Mouse (Mus musculus): ENCODE results near the gene Oas2. TPM values are rescaled to one million over a fixed set of nuclear protein-coding genes. Genes with fewer than 3 reads are reported as not detected.

Oas2 gene
- polyA plus RNA-seq, 1 experiment from 2014 or later: 0.43 TPM

GRCm38 (mm10) chr5:120718600-120719378 is 30.9 kb downstream of the Oas2 start:
- no peaks in the 10 kb centered on the region for H3K9me3 ChIP-seq (ENCODE audit: control insufficient read depth, low read length)
- 52% methylated on average over 15 of the region's 15 CpGs for WGBS
- no peaks in the 10 kb centered on the region; the same call in 1 of the 2 replicates for H3K27me3 ChIP-seq (ENCODE audit: control insufficient read depth, insufficient read depth, low read length)
- DNase-seq (no peak), ATAC-seq (ENCODE audit: low FRiP score, low TSS enrichment) (no peak)
- no peak overlapping the region for H3K4me2 ChIP-seq (ENCODE audit: low read length)
- H3K27ac ChIP-seq (replicated peaks; ENCODE audit: low read depth, low read length): no peak overlapping the region
- no peaks in the 10 kb centered on the region for H3K4me1 ChIP-seq (ENCODE audit: control insufficient read depth, insufficient read depth, low read length)
- no peaks in the 10 kb centered on the region for H3K36me3 ChIP-seq (ENCODE audit: control insufficient read depth, insufficient read depth, low read length)
- H3K4me3 ChIP-seq (replicated peaks; ENCODE audit: low read depth, low read length): no peak overlapping the region
- no peak overlapping the region for H3K9ac ChIP-seq (replicated peaks; ENCODE audit: low read length)

DNA sequence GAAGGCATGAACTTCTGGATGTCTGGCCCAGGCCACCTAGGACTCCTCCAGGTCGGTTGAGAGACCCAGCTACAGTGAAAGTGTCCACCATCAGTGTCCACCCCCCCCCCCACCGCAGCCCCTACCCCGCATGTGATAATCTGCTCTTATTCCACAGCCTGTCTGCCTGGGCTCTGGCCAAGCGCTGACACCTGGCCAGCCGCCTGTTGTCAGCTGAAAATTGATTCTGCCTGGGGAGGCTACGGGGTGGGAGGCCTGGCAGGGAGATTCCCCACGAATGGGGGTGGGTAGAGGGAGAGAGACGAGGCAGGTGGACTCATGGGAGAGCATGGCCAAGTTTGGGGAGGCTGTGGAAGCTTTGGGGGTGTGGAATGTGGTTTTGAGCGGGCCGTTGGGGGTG is 32.5 kb downstream of the Oas2 start:
- no peak overlapping the region for H3K4me2 ChIP-seq (ENCODE audit: low read length)
- no peaks in the 10 kb centered on the region for H3K4me1 ChIP-seq (ENCODE audit: control insufficient read depth, insufficient read depth, low read length)
- DNase-seq: no peak
- H3K27me3 ChIP-seq (ENCODE audit: control insufficient read depth, insufficient read depth, low read length): peaks cover 4% of the 10 kb centered on the region; the same call in 1 of the 2 replicates
- no peaks in the 10 kb centered on the region for H3K36me3 ChIP-seq (ENCODE audit: control insufficient read depth, insufficient read depth, low read length)
- WGBS: 77% methylated on average over 10 of the region's 10 CpGs
- no peak overlapping the region for H3K4me3 ChIP-seq (replicated peaks; ENCODE audit: low read depth, low read length)
- no peak overlapping the region for H3K9ac ChIP-seq (replicated peaks; ENCODE audit: low read length)
- H3K27ac ChIP-seq (replicated peaks; ENCODE audit: low read depth, low read length): no peak overlapping the region
- no peaks in the 10 kb centered on the region for H3K9me3 ChIP-seq (ENCODE audit: control insufficient read depth, low read length)
- no peak for ATAC-seq (ENCODE audit: low FRiP score, low TSS enrichment)

GRCm38 (mm10) chr5:120714314-120714713 is 35.3 kb downstream of the Oas2 start:
- no peaks in the 10 kb centered on the region for H3K9me3 ChIP-seq (ENCODE audit: control insufficient read depth, low read length)
- 0 out of 2 replicates have a peak overlapping the region, but pooled peaks have one; percentile 1 for H3K4me2 ChIP-seq (ENCODE audit: low read length)
- peaks cover 4% of the 10 kb centered on the region; the same call in 1 of the 2 replicates for H3K27me3 ChIP-seq (ENCODE audit: control insufficient read depth, insufficient read depth, low read length)
- H3K36me3 ChIP-seq (ENCODE audit: control insufficient read depth, insufficient read depth, low read length): no peaks in the 10 kb centered on the region
- 3% methylated on average over 16 of the region's 16 CpGs for WGBS
- peak; percentile 91 for DNase-seq
- H3K27ac ChIP-seq (replicated peaks; ENCODE audit: low read depth, low read length): no peak overlapping the region
- peaks cover 7% of the 10 kb centered on the region; the same call in 1 of the 2 replicates for H3K4me1 ChIP-seq (ENCODE audit: control insufficient read depth, insufficient read depth, low read length)
- no peak for ATAC-seq (ENCODE audit: low FRiP score, low TSS enrichment)
- H3K4me3 ChIP-seq (replicated peaks; ENCODE audit: low read depth, low read length): no peak overlapping the region
- H3K9ac ChIP-seq (replicated peaks; ENCODE audit: low read length): peak overlapping the region; percentile 12; the same call in 1 of the 2 replicates

DNA sequence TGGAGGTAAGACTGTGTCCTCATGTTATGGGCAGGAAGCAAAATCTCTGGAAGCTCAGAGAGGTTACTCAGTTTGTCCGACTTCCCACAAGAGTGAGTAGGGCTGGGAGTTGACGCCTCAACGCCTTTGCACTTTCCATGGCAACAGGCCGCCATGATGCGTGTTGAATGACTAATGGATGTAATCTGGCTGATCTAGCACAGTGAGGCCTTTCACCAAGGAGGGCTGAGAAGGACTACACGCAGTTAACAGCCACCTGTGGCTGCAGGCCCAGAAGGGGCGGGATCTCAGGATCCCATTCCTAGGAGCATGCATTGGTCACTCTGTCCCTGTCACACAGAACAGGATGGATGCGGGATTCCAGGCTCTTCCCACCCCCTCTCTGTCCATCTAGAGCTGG is 36.9 kb downstream of the Oas2 start:
- 60% methylated on average over 8 of the region's 8 CpGs for WGBS
- Histone ChIP-seq H3K27ac (replicated peaks; ENCODE audit: low read depth, low read length) (no peak overlapping the region), H3K27me3 (ENCODE audit: control insufficient read depth, insufficient read depth, low read length) (peaks cover 4% of the 10 kb centered on the region; the same call in 1 of the 2 replicates), H3K4me1 (ENCODE audit: control insufficient read depth, insufficient read depth, low read length) (peaks cover 19% of the 10 kb centered on the region; the same call in 1 of the 2 replicates), H3K9me3 (ENCODE audit: control insufficient read depth, low read length) (no peaks in the 10 kb centered on the region), H3K9ac (replicated peaks; ENCODE audit: low read length) (no peak overlapping the region), H3K36me3 (ENCODE audit: control insufficient read depth, insufficient read depth, low read length) (no peaks in the 10 kb centered on the region), H3K4me3 (replicated peaks; ENCODE audit: low read depth, low read length) (no peak overlapping the region), H3K4me2 (ENCODE audit: low read length) (no peak overlapping the region)
- DNase-seq: peak; percentile 46
- ATAC-seq (ENCODE audit: low FRiP score, low TSS enrichment): no peak; the same call in 1 of the 2 replicates

DNA sequence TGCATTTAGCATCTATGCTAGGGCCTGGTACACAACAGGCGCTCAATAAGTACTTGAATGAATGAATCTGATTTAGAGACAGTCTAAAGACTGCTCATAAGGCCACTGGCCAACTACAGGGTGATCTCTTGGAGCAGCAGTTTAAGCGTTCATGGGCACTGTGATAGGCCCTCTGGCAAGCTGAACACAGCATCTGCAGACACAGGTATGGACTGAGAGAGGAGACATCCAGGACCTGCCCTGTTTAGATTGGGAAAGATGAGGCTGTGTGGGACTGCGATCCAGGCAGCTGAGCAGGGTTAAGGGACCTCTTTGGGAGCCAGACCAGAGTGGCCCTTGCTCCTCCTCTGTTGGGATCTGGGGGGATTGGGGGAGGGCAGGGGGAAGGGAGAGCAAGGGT is 37.8 kb downstream of the Oas2 start, which contains the start of gene Dtx1:
Dtx1 (minus strand) TSS at position 101 of the 400 bp plus-strand sequence.
- no peaks in the 10 kb centered on the region for H3K9me3 ChIP-seq (ENCODE audit: control insufficient read depth, low read length)
- no peak for DNase-seq
- H3K4me1 ChIP-seq (ENCODE audit: control insufficient read depth, insufficient read depth, low read length): peaks cover 22% of the 10 kb centered on the region
- H3K9ac ChIP-seq (replicated peaks; ENCODE audit: low read length): peak within 1 kb of the TSS; percentile 94
- peak within 1 kb of the TSS; percentile 82 for H3K4me2 ChIP-seq (ENCODE audit: low read length)
- H3K36me3 ChIP-seq (ENCODE audit: control insufficient read depth, insufficient read depth, low read length): no peaks in the 10 kb centered on the region
- 25% methylated on average over 3 of the region's 3 CpGs for WGBS
- peak within 1 kb of the TSS; percentile 67 for H3K4me3 ChIP-seq (replicated peaks; ENCODE audit: low read depth, low read length)
- peak within 1 kb of the TSS; percentile 90 for H3K27ac ChIP-seq (replicated peaks; ENCODE audit: low read depth, low read length)
- ATAC-seq (ENCODE audit: low FRiP score, low TSS enrichment): no peak
- peaks cover 4% of the 10 kb centered on the region; the same call in 1 of the 2 replicates for H3K27me3 ChIP-seq (ENCODE audit: control insufficient read depth, insufficient read depth, low read length)

- H3K4me1 ChIP-seq (ENCODE audit: control insufficient read depth, insufficient read depth, low read length): peaks cover 26% of the 10 kb centered on the region
- H3K4me3 ChIP-seq (replicated peaks; ENCODE audit: low read depth, low read length): peak overlapping the region; percentile 67
- ATAC-seq (ENCODE audit: low FRiP score, low TSS enrichment): no peak
- H3K4me2 ChIP-seq (ENCODE audit: low read length): peak overlapping the region; percentile 82
- no peaks in the 10 kb centered on the region for H3K36me3 ChIP-seq (ENCODE audit: control insufficient read depth, insufficient read depth, low read length)
- peak; percentile 80 for DNase-seq
- H3K27me3 ChIP-seq (ENCODE audit: control insufficient read depth, insufficient read depth, low read length): peaks cover 4% of the 10 kb centered on the region; the same call in 1 of the 2 replicates
- 2% methylated on average over 43 of the region's 43 CpGs for WGBS
- peak overlapping the region; percentile 94 for H3K9ac ChIP-seq (replicated peaks; ENCODE audit: low read length)
- H3K27ac ChIP-seq (replicated peaks; ENCODE audit: low read depth, low read length): peak overlapping the region; percentile 90
- no peaks in the 10 kb centered on the region for H3K9me3 ChIP-seq (ENCODE audit: control insufficient read depth, low read length)
Measured at GRCm38 (mm10) chr5:120711416-120711815, 38.2 kb downstream of the Oas2 start.

DNA sequence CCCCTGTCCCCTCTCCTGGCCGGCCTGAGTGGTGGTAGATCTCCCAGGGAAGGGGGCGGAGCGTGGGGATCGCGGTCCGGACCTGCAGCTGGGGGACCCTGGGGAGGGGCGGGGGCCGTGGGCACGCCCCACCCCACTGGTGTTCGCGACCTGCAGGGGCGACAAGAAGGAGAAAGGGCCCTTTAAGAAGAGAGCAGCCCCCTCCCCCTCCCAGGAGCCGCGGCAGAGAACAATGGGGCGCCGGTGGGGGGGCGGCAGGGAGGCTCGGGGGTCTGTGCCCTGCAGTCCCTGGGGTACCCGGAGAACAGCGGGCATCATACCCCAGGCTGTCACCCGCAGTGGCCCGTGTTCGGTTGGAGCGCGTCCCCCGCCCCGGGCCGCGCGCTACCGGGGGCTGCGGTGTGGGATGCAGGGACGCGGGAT is 38.8 kb downstream of the Oas2 start:
- Histone ChIP-seq H3K4me3 (replicated peaks; ENCODE audit: low read depth, low read length) (peak overlapping the region; percentile 67), H3K9me3 (ENCODE audit: control insufficient read depth, low read length) (no peaks in the 10 kb centered on the region), H3K27ac (replicated peaks; ENCODE audit: low read depth, low read length) (peak overlapping the region; percentile 90), H3K9ac (replicated peaks; ENCODE audit: low read length) (peak overlapping the region; percentile 94), H3K4me2 (ENCODE audit: low read length) (peak overlapping the region; percentile 82), H3K4me1 (ENCODE audit: control insufficient read depth, insufficient read depth, low read length) (peaks cover 26% of the 10 kb centered on the region), H3K27me3 (ENCODE audit: control insufficient read depth, insufficient read depth, low read length) (peaks cover 4% of the 10 kb centered on the region; the same call in 1 of the 2 replicates), H3K36me3 (ENCODE audit: control insufficient read depth, insufficient read depth, low read length) (no peaks in the 10 kb centered on the region)
- DNase-seq (peak; percentile 73), ATAC-seq (ENCODE audit: low FRiP score, low TSS enrichment) (peak; percentile 32; the same call in 1 of the 2 replicates)
- under 1% methylated on average over 33 of the region's 34 CpGs for WGBS

DNA sequence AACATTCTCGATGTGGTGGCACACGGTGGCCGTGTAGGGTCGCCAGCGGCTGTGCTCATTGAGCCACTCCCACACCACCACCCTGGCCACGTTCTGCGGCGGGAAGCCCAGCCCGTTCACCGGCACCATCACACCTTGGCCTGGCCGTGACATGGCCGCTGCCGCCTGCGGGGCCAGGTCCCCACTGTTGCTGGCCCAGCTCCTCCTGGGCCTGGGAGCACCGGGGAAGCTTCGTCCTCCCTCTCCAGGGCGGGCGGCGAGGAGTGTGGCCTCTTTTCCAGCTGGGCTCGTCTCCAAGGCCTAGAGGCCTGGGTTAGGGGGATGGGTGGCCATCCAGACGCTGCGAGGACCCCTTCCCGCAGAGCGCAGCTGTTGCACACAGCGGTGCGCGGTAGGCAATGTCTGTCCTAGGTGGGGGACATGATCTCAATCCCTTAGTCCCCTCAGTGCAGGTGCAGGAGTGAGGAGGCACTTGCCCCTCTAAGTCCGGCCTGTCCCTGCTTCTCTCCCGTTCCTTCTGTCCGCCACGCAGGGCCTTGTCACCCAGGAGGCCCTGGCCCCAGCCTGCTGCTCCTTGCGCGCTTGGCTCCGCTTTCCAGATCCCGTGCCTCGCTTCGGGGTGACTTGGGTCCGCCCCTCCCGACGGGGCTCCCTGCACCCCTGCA is 39.4 kb downstream of the Oas2 start:
- H3K4me1 ChIP-seq (ENCODE audit: control insufficient read depth, insufficient read depth, low read length): peaks cover 26% of the 10 kb centered on the region
- H3K27ac ChIP-seq (replicated peaks; ENCODE audit: low read depth, low read length): peak overlapping the region; percentile 90
- ATAC-seq (ENCODE audit: low FRiP score, low TSS enrichment) (peak; percentile 28), DNase-seq (peak; percentile 77)
- peaks cover 4% of the 10 kb centered on the region; the same call in 1 of the 2 replicates for H3K27me3 ChIP-seq (ENCODE audit: control insufficient read depth, insufficient read depth, low read length)
- no peaks in the 10 kb centered on the region for H3K9me3 ChIP-seq (ENCODE audit: control insufficient read depth, low read length)
- H3K9ac ChIP-seq (replicated peaks; ENCODE audit: low read length): peak overlapping the region; percentile 94
- peak overlapping the region; percentile 82 for H3K4me2 ChIP-seq (ENCODE audit: low read length)
- under 1% methylated on average over 40 of the region's 40 CpGs for WGBS
- H3K4me3 ChIP-seq (replicated peaks; ENCODE audit: low read depth, low read length): peak overlapping the region; percentile 67
- H3K36me3 ChIP-seq (ENCODE audit: control insufficient read depth, insufficient read depth, low read length): no peaks in the 10 kb centered on the region
